Mouse (Mus musculus) testis, postnatal 14 days (tissue): Measurements from ENCODE around the gene Cyp17a1.

Experiments used
- DNase-seq: peaks from one replicate; pipeline ENCODE4 v3.0.0; 2021; ENCODE audit warnings: low spot score

Cyp17a1 gene

GRCm38 (mm10) chr19:46672766-46673418, at the start of gene Cyp17a1:
TSS of gene Cyp17a1 (minus strand) at chr19:46673172.
- DNase-seq = peak; percentile 51

- no peak for DNase-seq
Observed at GRCm38 (mm10) chr19:46718150-46718549, 45.2 kb upstream of the Cyp17a1 start.

- no peak for DNase-seq
Observed at GRCm38 (mm10) chr19:46715016-46715415, 42.0 kb upstream of the Cyp17a1 start.

GRCm38 (mm10) chr19:46714234-46714633, 41.3 kb upstream of the Cyp17a1 start:
- DNase-seq = no peak

- no peak for DNase-seq
Observed at GRCm38 (mm10) chr19:46710614-46711013, 37.6 kb upstream of the Cyp17a1 start.

GRCm38 (mm10) chr19:46707296-46708151, 34.6 kb upstream of the Cyp17a1 start, which contains the start of gene As3mt:
TSS of gene As3mt (plus strand) at chr19:46707458.
- DNase-seq = peak; percentile 75

- DNase-seq = no peak
Observed at GRCm38 (mm10) chr19:46706540-46707295, 33.7 kb upstream of the Cyp17a1 start.

GRCm38 (mm10) chr19:46705779-46706495, 33.0 kb upstream of the Cyp17a1 start:
- no peak for DNase-seq

- DNase-seq = no peak
Observed at GRCm38 (mm10) chr19:46701156-46701555, 28.2 kb upstream of the Cyp17a1 start.

- no peak for DNase-seq
Observed at GRCm38 (mm10) chr19:46699011-46699481, 26.1 kb upstream of the Cyp17a1 start.

- DNase-seq = no peak
Observed at GRCm38 (mm10) chr19:46697840-46698517, 25.0 kb upstream of the Cyp17a1 start.

GRCm38 (mm10) chr19:46696943-46697342, 24.0 kb upstream of the Cyp17a1 start:
- DNase-seq = no peak

GRCm38 (mm10) chr19:46696482-46696881, 23.5 kb upstream of the Cyp17a1 start:
- no peak for DNase-seq

- DNase-seq = no peak
Observed at GRCm38 (mm10) chr19:46693146-46693545, 20.2 kb upstream of the Cyp17a1 start.

GRCm38 (mm10) chr19:46691078-46691477, 18.1 kb upstream of the Cyp17a1 start:
- DNase-seq = no peak

GRCm38 (mm10) chr19:46690387-46690786, 17.4 kb upstream of the Cyp17a1 start:
- DNase-seq = no peak

- peak; percentile 87 for DNase-seq
Observed at GRCm38 (mm10) chr19:46689460-46690372, 16.7 kb upstream of the Cyp17a1 start, which contains the start of gene Borcs7. TSS of gene Borcs7 (plus strand) at chr19:46689906.

GRCm38 (mm10) chr19:46679720-46680383, 6.9 kb upstream of the Cyp17a1 start:
- no peak for DNase-seq

- DNase-seq = no peak
Observed at GRCm38 (mm10) chr19:46675641-46676040, 2.7 kb upstream of the Cyp17a1 start.
